Mouse (Mus musculus) T-cell, adult 66 days (primary cell): ENCODE measurements around the gene Zfp821. TPM values are rescaled to one million over a fixed set of nuclear protein-coding genes. Genes with fewer than 3 reads are reported as not detected.

Experiments
- total RNA-seq, 2 experiments: library from RNA; stranded (reverse); gene quantifications; 3 replicates in 1 of 2; 4 replicates in 1 of 2; pipeline ENCODE4 v1.2.4; 2023

Zfp821 gene
- 1 to 10 TPM; 2.8 to 5.2 TPM for total RNA-seq

GRCm38 (mm10) chr8:109705320-109706075 lies at the start of gene Zfp821:
TSS of gene Zfp821 (plus strand) at chr8:109705546.

GRCm38 (mm10) chr8:109693146-109693900 lies 12.0 kb upstream of the Zfp821 start, which contains the start of gene Ist1:
TSS of gene Ist1 (minus strand) at chr8:109693260.

DNA sequence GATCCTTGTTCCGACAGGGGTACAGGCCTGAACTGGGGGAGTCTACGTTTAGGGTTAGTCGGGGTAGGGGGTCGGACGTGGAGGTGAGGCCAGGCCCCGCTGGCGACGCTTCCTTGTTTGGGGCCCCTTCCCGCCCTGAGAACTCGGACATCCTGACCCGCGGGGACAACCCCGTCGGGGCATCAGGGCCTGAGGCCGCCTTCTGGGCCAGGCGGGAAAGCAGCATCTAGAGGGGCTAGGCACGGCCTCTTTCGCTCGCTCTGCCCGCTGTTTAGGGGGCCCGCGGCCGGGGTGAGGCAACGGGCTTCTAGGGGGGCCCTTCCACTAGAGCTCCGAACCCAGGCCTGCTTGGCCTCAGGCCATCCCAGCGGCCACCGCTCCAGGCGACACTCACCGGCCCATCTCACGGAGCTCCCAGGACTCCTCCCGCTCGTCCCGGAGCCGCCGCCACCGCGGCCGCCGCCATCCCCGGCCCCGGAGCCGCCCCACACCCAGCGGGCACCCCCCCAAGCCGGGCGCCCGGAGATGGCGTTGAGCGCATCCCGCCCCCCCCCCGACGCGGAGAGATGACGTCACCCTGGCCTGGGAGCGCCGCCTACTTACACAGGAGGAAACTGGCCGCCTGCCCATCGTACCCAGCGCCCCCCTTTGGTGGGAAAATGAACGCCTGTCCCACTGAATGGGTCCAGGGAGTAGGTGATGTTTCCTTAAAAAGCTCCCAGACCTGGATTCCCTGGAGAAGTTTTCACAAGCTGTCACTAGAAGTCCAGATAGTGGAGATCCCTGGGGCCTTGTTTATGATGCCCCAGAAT lies 32.1 kb downstream of the Zfp821 start, which contains the start of gene Atxn1l:
Gene Atxn1l (minus strand): TSS at position 503 of the 812 bp plus-strand sequence.

Other genes with a start within 250 kb of the Zfp821 start
- gene Pmfbp1, start 211.5 kb upstream of the Zfp821 start, total RNA-seq = not detected
- gene Dhx38, start 139.7 kb upstream of the Zfp821 start, total RNA-seq = 10 to 100 TPM; 71.1 to 75.4 TPM
- gene Txnl4b, start 139.7 kb upstream of the Zfp821 start, total RNA-seq = 1 to 10 TPM; 5.9 to 6.3 TPM
- not detected for gene Hp, start 126.4 kb upstream of the Zfp821 start, total RNA-seq
- gene Dhodh, start 96.9 kb upstream of the Zfp821 start, total RNA-seq = 10 to 100 TPM; 21.0 to 25.3 TPM
- gene Pkd1l3, start 91.0 kb upstream of the Zfp821 start, total RNA-seq = 1 to 10 TPM; 1.1 to 1.7 TPM
- gene Ist1, start 12.3 kb upstream of the Zfp821 start, total RNA-seq = 10 to 100 TPM; 91.3 to 94.2 TPM
- gene Atxn1l, start 32.2 kb downstream of the Zfp821 start, total RNA-seq = 10 to 100 TPM; 26.3 to 31.8 TPM
- 10 to 100 TPM; 81.4 to 87.6 TPM for gene Ap1g1, start 73.0 kb downstream of the Zfp821 start, total RNA-seq
- 1 to 10 TPM; 5.7 to 8.4 TPM for gene Phlpp2, start 163.0 kb downstream of the Zfp821 start, total RNA-seq